Mouse (Mus musculus) mouse trophoblast stem cell (cell line): ENCODE measurements around the gene Bicd1.

ENCODE experiments used
- in situ Hi-C, 2 experiments: fragments of 300-500 bp; cut with MseI, MboI; formaldehyde crosslinking; loops; 2 replicates in 1 of 2; 3 replicates in 1 of 2; pipeline ENCODE4 v1.15.1; 2025

Gene Bicd1

DNA sequence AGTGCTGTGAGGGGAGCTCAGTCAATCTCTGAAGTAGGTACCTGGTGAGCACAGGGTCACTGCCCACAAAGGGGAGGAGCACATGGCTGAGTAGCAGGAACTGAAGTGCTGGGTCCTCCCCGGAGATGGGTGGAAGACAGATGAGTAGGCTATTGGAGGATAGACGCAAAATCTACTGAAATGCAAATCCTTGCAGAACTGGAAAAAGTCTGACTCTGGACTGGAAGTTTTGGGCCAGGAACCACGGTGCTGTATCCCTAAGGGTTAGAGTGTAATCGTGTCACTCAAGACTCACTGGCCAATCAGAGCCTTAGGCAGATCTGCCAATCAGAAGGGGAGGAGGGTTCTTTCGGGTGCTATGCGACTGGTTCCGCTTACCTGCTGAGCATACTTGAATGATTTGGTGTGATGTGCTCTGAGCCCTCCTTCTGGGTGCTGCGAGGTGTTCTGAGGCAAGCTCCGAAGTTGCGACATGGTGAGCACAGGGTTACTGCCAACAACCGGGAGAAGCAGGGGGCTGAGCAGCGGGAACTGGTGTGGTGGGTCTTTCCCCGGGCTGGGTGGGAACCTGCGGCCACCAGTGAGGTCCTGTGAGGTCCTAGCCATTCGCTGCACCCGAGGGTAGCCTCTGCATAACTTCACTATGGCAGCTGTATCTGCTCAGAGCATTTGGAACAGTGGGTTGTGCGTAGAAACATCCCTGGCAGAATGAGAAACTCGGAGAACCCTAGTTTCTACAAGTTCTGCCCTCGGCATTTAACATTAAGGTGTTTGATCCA is 157.2 kb downstream of the Bicd1 start:
- in situ Hi-C loops: no loop called here

DNA sequence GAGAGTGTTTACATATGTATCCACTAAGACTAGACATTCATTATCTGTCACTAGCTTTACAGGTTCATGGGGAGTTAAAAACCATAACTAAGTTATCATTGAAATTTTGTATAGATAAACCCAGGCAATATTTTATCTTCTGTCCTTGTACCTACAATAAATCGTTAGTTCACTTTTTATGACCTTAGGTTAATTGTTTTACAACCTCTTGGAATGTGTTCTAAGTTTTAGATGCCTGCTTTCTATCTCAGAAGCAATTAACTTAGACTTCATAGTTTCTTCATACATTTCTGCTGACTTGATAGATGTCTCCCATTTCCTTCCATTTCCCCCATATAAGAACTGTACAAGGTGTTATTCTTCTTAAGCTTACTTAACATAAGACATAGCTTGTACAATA is 158.5 kb downstream of the Bicd1 start:
- in situ Hi-C loops: no loop called here

DNA sequence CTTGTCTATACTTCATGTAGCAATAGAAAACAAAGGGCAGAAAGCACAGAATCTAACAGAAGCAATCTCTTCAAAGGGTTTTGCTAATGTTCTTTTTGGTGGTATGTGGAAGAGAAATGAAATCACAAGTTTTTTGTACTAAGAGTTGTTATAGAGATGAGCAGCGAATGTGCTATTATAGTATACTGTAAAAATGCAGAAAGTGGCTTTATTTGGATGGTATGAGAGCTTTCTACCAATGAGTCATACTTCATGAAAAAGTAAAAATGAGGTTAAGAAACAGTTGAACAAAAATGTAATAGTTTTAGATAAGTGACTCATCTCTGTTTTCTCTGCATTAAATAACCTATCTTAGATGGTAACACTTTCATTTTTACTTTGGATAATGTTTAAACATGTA is 165.6 kb downstream of the Bicd1 start:
- in situ Hi-C loops: no loop called here

DNA sequence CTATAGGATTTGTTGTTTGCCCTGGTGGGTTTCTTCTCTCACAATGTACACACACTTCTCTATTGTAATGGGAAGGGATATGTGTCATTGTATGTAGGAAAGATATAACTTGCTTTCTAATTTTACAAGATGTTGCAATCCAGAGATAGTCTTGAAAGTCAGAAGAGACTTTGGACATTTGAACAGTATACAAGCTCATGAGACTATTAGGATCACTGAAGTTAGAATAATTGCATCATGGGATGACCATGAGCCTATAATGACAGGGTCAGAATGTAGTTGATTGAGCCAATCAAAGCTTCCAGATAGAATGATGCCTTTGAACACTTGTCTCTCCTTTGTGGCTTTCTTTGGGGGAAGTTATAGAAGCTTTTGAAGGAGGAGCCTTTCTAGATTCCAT is 171.4 kb downstream of the Bicd1 start:
- in situ Hi-C loops: no loop called here

DNA sequence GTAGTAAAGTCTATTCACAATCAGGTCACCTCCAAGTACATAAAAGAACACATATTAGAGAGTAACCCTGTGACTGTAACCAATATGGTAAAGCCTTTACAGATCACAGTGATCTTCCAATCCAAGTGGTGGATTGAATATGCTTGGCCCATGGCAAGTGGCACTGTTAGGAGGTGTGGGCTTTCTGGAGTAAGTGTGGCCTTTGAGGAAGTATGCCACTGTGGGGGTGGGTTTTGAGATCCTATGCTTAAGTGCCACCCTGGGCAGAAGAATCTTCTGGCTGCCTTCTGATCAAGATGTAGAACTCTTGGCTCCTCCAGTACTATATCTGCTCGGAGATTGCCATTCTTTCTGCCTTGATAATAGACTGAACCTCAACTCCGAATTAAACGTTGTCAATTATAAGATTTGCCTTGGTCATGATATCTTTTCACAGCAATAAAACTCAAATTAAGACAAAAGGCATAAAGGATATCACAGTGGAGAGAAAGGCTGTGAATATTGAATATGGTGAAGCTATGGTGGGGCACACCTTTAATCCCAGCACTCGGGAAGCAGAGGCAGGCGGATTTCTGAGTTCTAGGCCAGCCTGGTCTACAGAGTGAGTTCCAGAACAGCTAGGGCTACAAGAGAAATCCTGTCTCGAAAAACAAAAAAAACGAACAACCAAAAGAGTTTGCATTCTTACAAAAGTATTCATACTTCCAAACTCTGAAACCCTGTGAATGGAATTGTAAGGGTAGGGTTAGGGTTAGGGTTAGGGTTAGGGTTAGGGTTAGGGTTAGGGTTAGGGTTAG is 177.2 kb downstream of the Bicd1 start:
- in situ Hi-C loops: no loop called here
